Mouse (Mus musculus) urinary bladder, postnatal 4 days (tissue): ENCODE results near the gene Aldh1a3.

Experiments used
- DNase-seq, 2 experiments: peaks; one replicate each; pipeline ENCODE4 v3.0.0; 2021 to 2022; ENCODE audit warnings: low spot score in 2 of 2

Gene Aldh1a3

GRCm38 (mm10) chr7:66418981-66419380 is 8.3 kb downstream of the Aldh1a3 start:
- no peak for DNase-seq

GRCm38 (mm10) chr7:66416829-66417228 is 10.5 kb downstream of the Aldh1a3 start:
- DNase-seq = no peak

DNA sequence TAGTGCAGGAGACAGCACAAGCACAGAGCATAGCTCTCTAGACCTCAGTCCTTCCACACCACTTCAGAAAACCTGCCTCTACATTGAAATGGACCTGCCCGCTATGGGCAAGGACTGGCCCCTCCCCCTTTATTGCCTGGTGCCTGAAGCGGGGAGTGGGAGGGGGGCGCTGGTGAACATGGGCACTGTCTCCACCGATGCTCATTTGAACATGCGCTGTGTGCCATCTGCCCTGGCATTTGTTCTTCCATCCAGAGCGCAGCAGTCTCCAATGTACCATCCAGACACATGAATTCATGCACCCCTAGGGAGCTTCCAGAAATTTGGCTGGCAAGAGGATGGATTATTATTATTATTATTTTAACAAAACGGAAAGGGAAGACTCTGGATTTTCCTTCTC is 14.2 kb downstream of the Aldh1a3 start:
- DNase-seq = no peak

DNA sequence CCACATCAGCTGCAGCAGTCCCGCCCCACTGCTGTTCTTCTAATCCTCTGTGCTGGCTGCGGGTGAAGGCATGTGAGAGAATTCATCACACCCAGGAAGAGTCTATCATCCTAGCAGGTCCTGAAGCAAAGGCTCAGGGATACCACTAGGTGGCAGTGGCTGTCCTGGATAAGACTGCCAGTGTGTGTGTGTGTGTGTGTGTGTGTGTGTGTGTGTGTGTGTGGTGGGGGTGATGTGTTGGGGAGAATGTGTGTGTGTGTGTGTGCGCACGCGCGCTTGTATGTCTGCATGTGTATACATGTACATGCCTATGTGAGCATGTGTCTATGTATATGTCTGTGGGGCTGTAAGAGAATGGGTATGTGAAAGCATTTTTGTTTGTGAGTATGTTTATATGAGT is 17.9 kb downstream of the Aldh1a3 start:
- no peak for DNase-seq

DNA sequence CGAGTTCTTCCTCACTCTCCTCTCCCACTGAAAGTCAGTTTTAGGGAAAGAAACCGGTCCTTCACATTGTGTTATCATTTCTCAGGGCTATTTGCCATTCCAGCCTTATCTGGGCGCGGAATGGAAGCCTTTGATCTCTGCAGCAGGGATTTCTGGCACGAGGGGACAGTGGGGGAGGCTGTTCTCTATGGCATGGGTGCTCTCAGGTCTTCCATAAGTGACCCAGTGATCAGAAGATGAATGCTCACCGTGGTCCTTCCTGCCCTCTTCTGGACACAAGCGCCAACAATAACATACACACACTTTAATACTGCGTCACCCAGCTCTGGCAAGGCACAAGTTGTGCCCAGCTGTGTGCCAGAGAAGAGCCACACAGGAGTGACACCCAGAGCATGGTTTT is 20.3 kb downstream of the Aldh1a3 start:
- DNase-seq = no peak

GRCm38 (mm10) chr7:66405951-66406721 is 21.2 kb downstream of the Aldh1a3 start:
- DNase-seq = peak in 1 of 2 experiments; percentile 54

DNA sequence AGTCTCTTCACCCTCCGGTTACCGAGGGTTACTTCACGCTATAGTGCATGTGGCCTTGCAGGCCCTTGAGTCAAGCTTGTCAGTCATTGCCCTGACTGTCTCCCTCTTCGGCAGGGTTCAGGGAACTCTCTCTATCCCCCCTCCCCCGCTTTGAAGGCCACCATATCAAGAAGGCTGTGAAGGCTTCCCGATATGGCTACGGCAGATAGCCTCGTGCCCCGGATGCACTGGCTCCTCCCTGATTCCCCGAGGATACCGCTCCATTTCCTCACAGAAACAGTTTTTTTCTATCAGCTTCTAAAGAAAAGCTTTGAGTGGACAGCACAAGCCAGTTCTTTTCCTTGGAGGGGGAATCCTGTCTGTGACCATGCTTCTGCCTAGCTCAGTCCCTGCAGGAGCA is 21.8 kb downstream of the Aldh1a3 start:
- DNase-seq = no peak

DNA sequence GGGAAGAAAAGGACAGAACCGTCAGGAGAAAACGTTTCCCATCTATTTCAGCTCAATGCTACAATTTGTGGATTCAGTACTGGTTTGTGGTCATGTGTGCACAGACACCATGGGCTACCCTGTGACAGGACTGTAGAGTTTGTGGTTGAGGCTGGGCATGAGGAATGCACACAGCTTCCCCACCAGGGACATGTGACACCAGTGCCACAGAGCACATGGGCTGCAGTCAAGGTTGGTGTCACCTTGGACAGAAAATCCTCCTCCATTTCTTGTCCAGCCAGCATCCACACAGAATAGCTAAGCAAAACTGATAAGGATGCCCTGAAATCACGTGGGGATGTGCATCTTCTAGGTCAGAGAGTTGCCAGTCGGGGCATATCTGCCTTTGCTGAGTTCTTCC is 22.5 kb downstream of the Aldh1a3 start:
- no peak for DNase-seq

DNA sequence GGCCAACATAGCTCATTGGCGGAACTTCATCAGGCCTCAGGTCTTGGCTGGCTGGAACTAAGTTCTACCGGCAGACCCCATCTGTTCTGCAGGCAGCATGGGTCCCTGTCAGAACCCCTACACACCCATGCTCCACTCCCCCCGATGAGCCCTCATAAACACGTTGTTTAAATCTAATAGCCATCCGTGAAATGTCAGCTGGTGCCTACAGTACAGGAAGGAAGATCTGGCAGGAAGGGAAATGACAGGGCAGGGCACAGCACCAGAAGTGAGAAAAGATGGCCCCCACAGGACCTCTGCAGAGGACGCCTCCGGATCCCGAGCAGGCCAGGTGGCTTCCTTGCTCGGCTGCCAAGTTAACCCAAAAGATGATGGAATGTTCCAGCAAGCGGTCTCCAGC is 23.2 kb downstream of the Aldh1a3 start:
- no peak for DNase-seq

DNA sequence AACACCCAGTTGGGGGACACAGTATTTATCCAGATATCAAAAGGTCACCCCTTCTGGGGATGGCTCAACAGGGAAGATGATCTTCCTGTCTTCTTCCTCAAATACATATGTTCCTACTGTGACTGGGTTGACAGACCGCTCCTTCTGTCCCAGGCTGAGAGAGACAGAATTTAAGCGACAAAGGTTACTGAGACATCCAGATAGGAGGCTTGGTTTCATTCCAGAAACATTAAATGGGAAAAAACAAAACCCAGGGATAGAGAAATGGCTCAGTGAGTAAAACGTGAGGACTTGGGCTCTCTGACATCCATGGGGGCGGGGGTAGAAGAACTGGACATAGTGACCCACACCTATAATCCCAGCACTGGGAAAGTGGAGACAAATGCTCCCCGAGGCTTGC is 24.4 kb downstream of the Aldh1a3 start:
- no peak for DNase-seq

DNA sequence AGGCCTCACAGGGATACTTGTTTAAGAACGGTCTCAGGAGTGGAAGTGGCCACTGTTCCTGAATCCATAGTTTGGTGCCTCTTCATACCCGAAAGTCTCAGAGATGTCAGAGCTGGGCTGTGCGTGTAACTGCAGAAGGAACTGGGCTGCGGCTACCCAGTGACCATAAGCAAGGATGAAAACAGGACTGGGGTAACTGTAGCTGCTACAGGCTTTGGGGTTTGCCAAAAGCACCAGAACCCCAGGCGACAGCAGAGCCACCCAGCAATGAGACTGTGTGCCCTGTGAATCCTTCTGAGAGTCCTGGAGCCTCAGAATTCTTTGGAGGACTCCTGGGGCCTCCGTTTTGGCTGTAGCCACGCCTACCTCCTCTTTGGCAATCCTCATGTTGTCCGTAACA is 25.7 kb downstream of the Aldh1a3 start:
- no peak for DNase-seq

DNA sequence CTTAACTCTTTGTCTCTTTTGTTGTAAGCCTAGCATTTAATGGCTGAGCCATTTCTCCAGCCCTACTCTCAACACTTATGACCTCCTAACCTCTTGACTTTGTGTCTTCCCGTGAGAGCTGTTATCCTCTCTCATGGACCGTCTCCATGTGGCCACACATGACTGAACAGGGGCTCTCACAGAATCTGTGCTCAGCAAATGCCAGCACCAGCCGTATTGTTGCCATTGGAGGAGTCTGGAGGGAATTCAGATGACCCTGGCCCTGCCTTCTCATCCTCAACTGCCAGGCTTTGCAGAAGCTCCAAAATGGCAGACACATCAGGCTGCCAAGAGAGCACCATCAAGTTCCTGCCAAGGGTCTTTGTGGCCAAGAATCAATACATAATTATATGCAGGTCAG is 30.0 kb downstream of the Aldh1a3 start:
- no peak for DNase-seq

GRCm38 (mm10) chr7:66388621-66389532 is 38.4 kb downstream of the Aldh1a3 start:
- DNase-seq = peak; percentile 45 to 66

DNA sequence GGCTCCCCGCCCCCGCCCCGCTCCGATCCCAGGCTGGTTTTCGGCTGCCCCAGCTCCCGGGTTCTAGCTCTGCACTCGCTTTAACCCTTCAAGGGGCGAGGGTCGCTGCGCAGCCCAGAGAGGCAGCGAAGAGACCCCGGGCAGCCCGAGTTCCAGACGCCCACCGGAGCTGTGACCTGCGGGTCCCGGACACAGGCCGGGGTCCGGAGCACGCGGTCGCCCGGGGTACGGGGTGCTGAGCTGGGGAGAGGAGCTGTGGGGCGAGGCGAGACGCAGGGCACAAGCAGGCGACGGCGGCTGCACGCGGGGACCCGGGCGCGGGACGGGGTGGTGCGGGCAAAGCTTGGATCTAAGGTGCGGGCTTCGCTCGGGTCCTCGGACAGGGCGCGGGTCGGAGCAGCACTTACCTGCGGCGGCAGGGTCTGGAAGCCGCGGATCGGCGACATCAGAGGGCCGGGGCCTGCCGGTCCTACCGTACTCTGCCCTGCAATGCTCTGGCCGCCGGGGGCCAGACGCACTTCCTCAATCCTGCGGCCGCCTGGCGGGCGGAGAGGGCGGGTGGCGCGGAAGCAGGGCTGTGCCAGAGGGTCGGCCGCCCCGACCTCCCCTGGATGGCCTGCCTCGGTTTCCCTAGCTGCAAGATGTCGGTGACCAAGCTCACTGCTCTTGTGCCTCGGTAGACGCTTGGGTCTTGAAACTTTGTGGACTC is 39.4 kb downstream of the Aldh1a3 start, which contains the start of gene Lrrk1:
Lrrk1 (minus strand) TSS at position 538 of the 709 bp plus-strand sequence.
- peak; percentile 58 to 67 for DNase-seq

DNA sequence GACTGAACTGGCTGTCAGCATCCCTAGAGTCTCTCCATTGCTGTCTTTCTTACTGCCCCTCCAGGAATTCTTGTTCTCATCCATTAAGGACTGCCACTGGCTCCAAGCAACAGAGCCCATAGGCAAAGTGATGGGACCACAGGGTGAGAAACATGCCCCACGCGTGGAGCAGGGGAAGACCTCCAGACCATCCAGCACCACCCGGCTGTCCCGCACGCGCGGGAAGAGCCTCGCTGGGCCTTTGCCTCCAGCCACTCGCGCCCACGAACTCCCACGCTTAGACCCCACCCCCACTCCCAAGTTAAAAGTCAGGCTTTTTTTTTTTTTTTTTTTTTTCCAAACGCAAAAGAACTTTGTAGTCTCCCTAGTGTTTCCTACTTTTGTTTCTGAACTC is 39.9 kb downstream of the Aldh1a3 start:
- DNase-seq = no peak

DNA sequence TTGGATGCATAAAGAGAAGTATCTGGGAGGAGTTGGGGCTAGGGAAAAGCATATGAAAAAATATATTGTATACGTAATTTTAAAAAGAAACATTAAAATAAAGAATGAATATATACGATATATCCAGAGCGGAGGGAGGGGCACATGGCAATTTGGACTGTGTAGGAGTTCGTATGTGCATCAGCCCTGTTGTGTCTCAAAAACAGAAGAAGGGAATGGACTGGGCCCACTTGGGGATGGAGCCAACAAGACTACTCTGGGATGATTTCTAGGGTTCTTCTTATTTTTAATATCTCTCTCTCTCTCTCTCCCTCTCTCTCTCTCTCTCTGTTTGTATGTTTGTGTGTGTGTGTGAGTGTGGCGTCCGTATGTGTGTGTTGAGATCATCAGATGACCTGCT is 40.9 kb downstream of the Aldh1a3 start:
- DNase-seq = no peak

GRCm38 (mm10) chr7:66385826-66386225 is 41.5 kb downstream of the Aldh1a3 start:
- no peak for DNase-seq

DNA sequence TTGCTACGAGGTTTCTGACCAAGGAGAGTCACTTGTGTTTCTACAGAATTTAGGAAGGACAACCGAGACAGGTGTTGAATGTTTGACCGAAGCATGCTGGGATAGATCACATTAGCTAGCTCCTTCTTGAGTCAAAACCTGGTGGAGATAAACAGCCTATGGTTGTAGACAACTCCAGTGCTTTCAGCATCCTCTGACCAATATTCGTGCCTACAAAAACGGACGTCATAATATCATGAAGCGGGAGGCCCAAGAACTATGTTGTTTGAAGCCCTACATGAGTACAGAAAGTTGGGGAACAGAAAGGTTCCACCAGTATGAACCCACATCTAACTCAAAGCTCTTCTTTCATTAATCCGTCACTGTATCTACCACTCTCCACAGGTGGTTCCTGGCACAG is 42.4 kb downstream of the Aldh1a3 start:
- no peak for DNase-seq

GRCm38 (mm10) chr7:66384213-66384612 is 43.1 kb downstream of the Aldh1a3 start:
- no peak for DNase-seq

- no peak for DNase-seq
These were observed 50.8 kb downstream of the Aldh1a3 start for GRCm38 (mm10) chr7:66376560-66376959.

DNA sequence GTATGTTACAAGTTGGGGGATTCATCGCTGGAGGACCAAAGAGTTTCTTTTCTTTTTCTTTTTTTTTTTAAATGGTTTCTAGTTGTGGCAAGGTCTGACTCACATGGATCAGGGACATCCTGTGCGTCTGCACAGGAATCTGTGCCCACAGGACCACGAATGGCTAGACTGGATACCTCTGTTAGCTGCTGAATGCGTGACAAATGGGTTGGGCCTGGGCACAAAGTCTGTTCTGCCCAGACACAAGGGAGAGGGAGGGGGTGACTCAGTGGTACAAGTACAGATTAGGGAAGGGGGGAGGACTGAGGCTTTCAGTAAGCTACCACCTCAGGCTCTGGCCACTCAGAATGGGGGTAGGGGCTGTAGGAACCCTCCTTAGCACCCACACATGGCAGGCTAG is 51.6 kb downstream of the Aldh1a3 start:
- no peak for DNase-seq

- DNase-seq = no peak
These were observed 53.9 kb downstream of the Aldh1a3 start for GRCm38 (mm10) chr7:66373391-66373790.
